Mouse (Mus musculus): ENCODE results near the gene Jph4. TPM values are rescaled to one million over a fixed set of nuclear protein-coding genes. Genes with fewer than 3 reads are reported as not detected.

The Jph4 gene
- polyA plus RNA-seq, 1 experiment from 2014 or later = not detected

Other genes with a start within 250 kb of the Jph4 start
- 4.1 to 15.5 TPM (median 6.0 TPM) in 3 replicates for gene Homez, start 246.0 kb downstream of the Jph4 start, polyA plus RNA-seq (2018)
- gene Ppp1r3e, start 239.4 kb downstream of the Jph4 start, polyA plus RNA-seq (2018) = 9.4 to 27.5 TPM (median 11.3 TPM) in 3 replicates
- 13.5 to 20.1 TPM (median 14.7 TPM) in 3 replicates for gene Bcl2l2, start 233.6 kb downstream of the Jph4 start, polyA plus RNA-seq (2018)
- 0.28 to 3.5 TPM (median 1.1 TPM) in 3 replicates for gene Gm20521, start 233.5 kb downstream of the Jph4 start, polyA plus RNA-seq (2018)
- gene Pabpn1, start 224.4 kb downstream of the Jph4 start, polyA plus RNA-seq (2018) = 71.0 to 98.7 TPM (median 86.0 TPM) in 3 replicates
- gene Slc22a17, start 203.8 kb downstream of the Jph4 start, polyA plus RNA-seq (2018) = 0.14 to 0.26 TPM in 2 of 3 replicates, not detected in the other
- not detected in 3 replicates for gene Efs, start 190.8 kb downstream of the Jph4 start, polyA plus RNA-seq (2018)
- gene Il25, start 184.2 kb downstream of the Jph4 start, polyA plus RNA-seq (2018) = not detected in 3 replicates
- gene Cmtm5, start 180.7 kb downstream of the Jph4 start, polyA plus RNA-seq (2018) = not detected in 3 replicates
- gene Myh6, start 150.0 kb downstream of the Jph4 start, polyA plus RNA-seq (2018) = not detected in 3 replicates
- not detected in 3 replicates for gene Gm17428, start 140.0 kb downstream of the Jph4 start, polyA plus RNA-seq (2018)
- gene Myh7, start 122.3 kb downstream of the Jph4 start, polyA plus RNA-seq (2018) = not detected in 3 replicates
- gene Ngdn, start 101.5 kb downstream of the Jph4 start, polyA plus RNA-seq (2018) = 28.2 to 50.2 TPM (median 38.8 TPM) in 3 replicates
- gene Zfhx2, start 24.6 kb downstream of the Jph4 start, polyA plus RNA-seq (2018) = 2.1 to 2.9 TPM (median 2.7 TPM) in 3 replicates
- 6.1 to 8.7 TPM (median 8.1 TPM) in 3 replicates for gene Thtpa, start 22.2 kb downstream of the Jph4 start, polyA plus RNA-seq (2018)
- gene Ap1g2, start 10.3 kb downstream of the Jph4 start, polyA plus RNA-seq (2018) = 18.1 to 20.8 TPM (median 18.4 TPM) in 3 replicates
- not detected in 3 replicates for gene Dhrs2, start 105.1 kb upstream of the Jph4 start, polyA plus RNA-seq (2018)